Mouse (Mus musculus) neural tube, embryonic 11.5 days (tissue): ENCODE measurements at regions not wholly inside any gene's neighbourhood (a gene's known extent, or its start where the extent isn't known, plus 50 kb on each side); places are given as distances from the start of the nearest gene placed in this dataset.

Source experiments
- ATAC-seq: fragments of 200-750 bp; cut with Nextera tagmentation; 2 replicates; pipeline ENCODE4 v1.8.0; 2017; ENCODE audit warnings: moderate number of reproducible peaks, mild to moderate bottlenecking, moderate TSS enrichment, moderate library complexity; ENCODE audit not compliant: insufficient read depth, low FRiP score, low TSS enrichment
- DNase-seq: peaks from one replicate; pipeline ENCODE4 v3.0.0-alpha.2; 2015; ENCODE audit warnings: low spot score
- H3K27ac ChIP-seq: fragments of 300-500 bp; sonication (generic); 2 replicates; pipeline ENCODE4 v1.5.1; 2014; ENCODE audit warnings: low read depth, mild to moderate bottlenecking, low read length
- H3K27me3 ChIP-seq: fragments of 300-500 bp; sonication (generic); 2 replicates; pipeline ENCODE4 v1.6.1; 2014; ENCODE audit warnings: mild to moderate bottlenecking, low read length, mixed read lengths; ENCODE audit not compliant: control insufficient read depth, insufficient read depth
- H3K36me3 ChIP-seq: fragments of 300-500 bp; sonication (generic); 2 replicates; pipeline ENCODE4 v1.6.1; 2014; ENCODE audit warnings: mild to moderate bottlenecking, low read length, moderate library complexity, mixed read lengths; ENCODE audit not compliant: control insufficient read depth, insufficient read depth
- H3K4me1 ChIP-seq: fragments of 300-500 bp; sonication (generic); 2 replicates; pipeline ENCODE4 v1.6.1; 2014; ENCODE audit warnings: low read length, mixed read lengths; ENCODE audit not compliant: control insufficient read depth, insufficient read depth
- H3K4me2 ChIP-seq: fragments of 300-500 bp; sonication (generic); 2 replicates; pipeline ENCODE4 v1.6.1; 2014; ENCODE audit warnings: low read depth, mild to moderate bottlenecking, moderate library complexity
- H3K4me3 ChIP-seq: fragments of 300-500 bp; sonication (generic); 2 replicates; pipeline ENCODE4 v1.5.1; 2014; ENCODE audit warnings: low read depth, low read length
- H3K9ac ChIP-seq: fragments of 300-500 bp; sonication (generic); 2 replicates; pipeline ENCODE4 v1.6.1; 2014; ENCODE audit warnings: mild to moderate bottlenecking, low read length
- H3K9me3 ChIP-seq: fragments of 300-500 bp; sonication (generic); 2 replicates; pipeline ENCODE4 v1.6.1; 2016; ENCODE audit warnings: low read length; ENCODE audit not compliant: control insufficient read depth
- WGBS: fragments of 180-500 bp; shearing (Covaris S2); extraction: QIAGEN DNeasy Blood & Tissue Kit; methylation state at CpG from one replicate; pipeline ENCODE4 v1.1.7; 2014; 5-methylcytosine and 5-hydroxymethylcytosine counted together

DNA sequence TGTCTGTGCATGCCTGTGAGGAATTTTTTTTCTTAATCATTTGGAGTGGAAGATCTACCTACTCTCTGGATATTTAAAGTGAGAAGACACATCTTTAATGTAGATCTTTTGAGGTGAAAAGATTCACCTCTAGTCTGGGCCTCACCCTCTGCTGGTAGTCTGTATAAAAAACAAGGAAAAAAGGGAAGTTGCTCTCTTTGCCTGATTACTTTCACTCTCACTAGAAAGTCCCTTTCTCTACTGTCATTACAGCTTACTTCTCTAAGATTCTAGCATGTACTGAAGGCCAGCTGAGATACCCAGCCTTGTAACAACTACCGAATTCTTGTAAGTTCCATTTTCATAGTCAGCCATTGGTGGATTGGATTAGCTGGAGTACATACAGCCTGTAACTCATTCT lies 3791.9 kb downstream of the 9330182O14Rik start:
- no peak overlapping the region for H3K4me3 ChIP-seq
- no peaks in the 10 kb centered on the region for H3K9me3 ChIP-seq
- H3K4me1 ChIP-seq, result no peaks in the 10 kb centered on the region
- ATAC-seq (no peak), DNase-seq (no peak)
- no peaks in the 10 kb centered on the region for H3K36me3 ChIP-seq
- H3K27ac ChIP-seq, result no peak overlapping the region
- 94% methylated on average over 1 of the region's 1 CpGs for WGBS
- H3K27me3 ChIP-seq, result no peaks in the 10 kb centered on the region
- no peak overlapping the region for H3K9ac ChIP-seq
- H3K4me2 ChIP-seq, result no peak overlapping the region

DNA sequence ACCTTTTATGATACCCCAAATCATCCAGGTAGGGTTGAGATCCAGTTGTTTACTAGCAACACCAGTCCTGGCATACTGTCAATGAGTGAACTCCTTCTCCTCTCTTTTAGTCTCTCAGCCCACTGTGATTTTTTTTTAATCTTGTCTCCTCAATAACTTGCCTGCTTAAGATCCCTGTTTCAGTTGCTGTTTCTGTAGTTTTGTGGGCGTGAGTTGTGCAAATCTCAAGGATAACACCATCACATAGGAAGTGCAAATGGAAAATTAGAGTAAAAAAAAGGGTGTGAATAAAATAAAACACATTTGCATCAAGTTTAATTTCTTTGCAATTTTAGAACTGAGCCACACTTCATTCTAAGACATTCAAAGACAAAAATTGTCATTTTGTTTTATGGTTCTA lies 3799.4 kb downstream of the 9330182O14Rik start:
- no peaks in the 10 kb centered on the region for H3K36me3 ChIP-seq
- H3K4me3 ChIP-seq, result no peak overlapping the region
- no peaks in the 10 kb centered on the region for H3K27me3 ChIP-seq
- H3K4me2 ChIP-seq, result no peak overlapping the region
- no peak overlapping the region for H3K9ac ChIP-seq
- DNase-seq, result no peak
- no peaks in the 10 kb centered on the region for H3K4me1 ChIP-seq
- no peak overlapping the region for H3K27ac ChIP-seq
- 81% methylated on average over 1 of the region's 1 CpGs for WGBS
- ATAC-seq, result no peak
- no peaks in the 10 kb centered on the region for H3K9me3 ChIP-seq

DNA sequence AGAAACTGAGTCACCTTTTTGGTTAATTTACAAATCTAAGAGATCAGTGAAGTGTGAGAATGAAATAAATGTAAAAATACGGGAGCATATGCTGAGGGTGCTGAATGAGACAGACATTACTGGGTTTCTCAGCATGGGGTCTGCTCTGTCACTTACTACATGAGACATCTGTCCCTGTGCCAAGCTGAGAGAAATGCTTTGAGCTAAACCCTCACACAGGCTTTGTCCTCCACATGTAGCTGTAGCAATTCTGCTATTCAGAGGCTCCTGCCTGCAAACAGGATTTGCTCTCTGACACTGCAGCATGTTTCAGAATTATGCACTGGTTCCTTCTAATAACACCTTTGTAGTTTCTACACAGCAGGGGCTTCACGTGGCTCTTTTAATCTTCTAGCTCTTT lies 3806.3 kb downstream of the 9330182O14Rik start:
- Histone ChIP-seq H3K9ac (no peak overlapping the region), H3K27me3 (no peaks in the 10 kb centered on the region), H3K27ac (no peak overlapping the region), H3K4me3 (no peak overlapping the region), H3K4me2 (no peak overlapping the region), H3K4me1 (no peaks in the 10 kb centered on the region), H3K36me3 (no peaks in the 10 kb centered on the region), H3K9me3 (no peaks in the 10 kb centered on the region)
- ATAC-seq (no peak), DNase-seq (no peak)
- WGBS, result 57% methylated on average over 2 of the region's 2 CpGs

- Histone ChIP-seq H3K27me3 (no peaks in the 10 kb centered on the region), H3K4me3 (no peak overlapping the region), H3K9ac (no peak overlapping the region), H3K4me1 (no peaks in the 10 kb centered on the region), H3K4me2 (no peak overlapping the region), H3K9me3 (no peaks in the 10 kb centered on the region), H3K36me3 (no peaks in the 10 kb centered on the region), H3K27ac (no peak overlapping the region)
- WGBS, result 80% methylated on average over 4 of the region's 4 CpGs
- ATAC-seq (no peak), DNase-seq (no peak)
Observed at GRCm38 (mm10) chr15:43940905-43941304, 3806.7 kb downstream of the 9330182O14Rik start.

DNA sequence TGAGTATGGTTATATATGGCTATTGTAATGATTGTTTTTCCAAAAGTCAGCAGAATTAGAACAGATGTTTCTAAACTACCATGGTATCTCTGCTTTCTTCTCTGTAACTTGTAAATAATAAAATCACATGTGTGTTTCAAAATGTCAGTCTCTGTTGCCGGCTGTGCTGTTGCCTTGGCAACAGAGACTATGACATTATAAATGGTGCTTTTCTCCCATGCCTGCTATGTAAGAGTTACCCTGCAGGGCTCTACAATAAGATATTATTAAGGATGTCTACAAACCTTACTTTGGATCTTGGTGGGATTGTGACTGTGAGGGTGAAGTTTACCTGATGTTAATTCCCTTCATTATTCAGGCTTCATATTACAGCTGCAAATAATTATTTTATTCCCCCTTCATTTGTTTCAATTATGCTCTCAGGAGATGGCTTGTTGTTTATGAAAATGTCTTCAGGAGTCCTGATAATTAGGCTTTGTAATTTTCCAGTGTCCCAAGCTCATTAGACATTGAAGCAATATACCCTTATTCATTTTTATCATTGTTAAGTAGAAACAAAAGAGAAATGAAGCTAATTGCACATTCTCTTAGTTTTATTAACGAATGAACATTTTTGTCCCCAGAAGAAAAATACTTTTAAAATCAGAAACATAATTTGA lies 3808.0 kb downstream of the 9330182O14Rik start:
- Histone ChIP-seq H3K36me3 (no peaks in the 10 kb centered on the region), H3K27me3 (no peaks in the 10 kb centered on the region), H3K9ac (no peak overlapping the region), H3K9me3 (no peaks in the 10 kb centered on the region), H3K4me1 (no peaks in the 10 kb centered on the region), H3K4me3 (no peak overlapping the region), H3K4me2 (no peak overlapping the region), H3K27ac (no peak overlapping the region)
- ATAC-seq (no peak), DNase-seq (no peak)
- 63% methylated on average over 2 of the region's 2 CpGs for WGBS

- H3K36me3 ChIP-seq, result no peaks in the 10 kb centered on the region
- no peak overlapping the region for H3K4me3 ChIP-seq
- H3K27me3 ChIP-seq, result no peaks in the 10 kb centered on the region
- no peaks in the 10 kb centered on the region for H3K4me1 ChIP-seq
- no peak overlapping the region for H3K4me2 ChIP-seq
- DNase-seq (no peak), ATAC-seq (no peak)
- no peak overlapping the region for H3K9ac ChIP-seq
- no peak overlapping the region for H3K27ac ChIP-seq
- H3K9me3 ChIP-seq, result no peaks in the 10 kb centered on the region
Observed at GRCm38 (mm10) chr15:43984991-43985390, 3850.8 kb downstream of the 9330182O14Rik start.

DNA sequence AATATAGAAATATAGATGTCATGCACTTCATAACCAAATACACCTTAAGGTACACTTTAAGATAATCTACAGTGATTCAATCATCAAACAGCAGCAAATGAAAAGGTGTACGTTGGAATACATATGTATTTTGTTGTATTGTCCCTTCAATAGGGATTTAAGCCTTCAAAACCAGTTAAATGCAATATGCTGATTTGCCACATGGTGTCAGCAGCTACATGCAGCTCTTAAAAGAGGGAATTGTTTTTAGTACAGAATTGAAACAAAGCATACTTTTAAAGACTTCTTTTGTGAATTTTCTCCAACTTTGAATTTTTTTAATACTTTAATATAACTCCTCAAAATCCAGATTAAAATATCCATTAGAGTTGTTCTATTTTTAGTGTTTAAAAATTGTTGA lies 3857.1 kb downstream of the 9330182O14Rik start:
- H3K4me1 ChIP-seq, result no peaks in the 10 kb centered on the region
- no peaks in the 10 kb centered on the region for H3K36me3 ChIP-seq
- H3K27me3 ChIP-seq, result no peaks in the 10 kb centered on the region
- H3K9ac ChIP-seq, result no peak overlapping the region
- H3K4me2 ChIP-seq, result no peak overlapping the region
- DNase-seq (peak; percentile 16), ATAC-seq (no peak)
- no peak overlapping the region for H3K27ac ChIP-seq
- H3K9me3 ChIP-seq, result no peaks in the 10 kb centered on the region
- H3K4me3 ChIP-seq, result no peak overlapping the region
- 45% methylated on average over 1 of the region's 1 CpGs for WGBS

DNA sequence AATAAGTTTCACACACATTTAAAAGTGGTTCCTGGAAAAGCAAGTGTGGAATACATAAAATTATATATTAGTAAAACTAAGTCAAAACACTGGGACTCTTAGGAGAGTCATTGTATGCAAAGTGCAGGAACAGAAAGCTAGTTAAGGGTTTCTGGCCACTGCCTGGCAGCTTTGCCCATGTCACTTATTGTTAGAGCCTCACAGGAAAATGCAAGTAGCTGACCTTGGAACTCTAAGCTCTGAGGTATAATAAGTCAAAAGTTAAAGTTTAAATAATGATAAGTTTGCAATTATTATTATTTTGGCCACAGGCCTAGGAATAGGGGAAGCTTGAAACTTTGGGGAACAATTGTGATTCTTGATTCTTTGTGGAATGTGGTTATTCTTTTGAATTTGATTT lies 3858.8 kb downstream of the 9330182O14Rik start:
- no peaks in the 10 kb centered on the region for H3K9me3 ChIP-seq

GRCm38 (mm10) chr15:44026468-44027028 lies 3892.4 kb downstream of the 9330182O14Rik start:
- no peak overlapping the region for H3K9ac ChIP-seq
- no peak overlapping the region for H3K4me3 ChIP-seq
- DNase-seq (no peak), ATAC-seq (no peak)
- WGBS, result 67% methylated on average over 6 of the region's 6 CpGs
- H3K9me3 ChIP-seq, result no peaks in the 10 kb centered on the region
- H3K36me3 ChIP-seq, result no peaks in the 10 kb centered on the region
- H3K27ac ChIP-seq, result no peak overlapping the region
- no peaks in the 10 kb centered on the region for H3K27me3 ChIP-seq
- no peaks in the 10 kb centered on the region for H3K4me1 ChIP-seq
- no peak overlapping the region for H3K4me2 ChIP-seq

More for the DNA sequence above, 3858.8 kb downstream of the 9330182O14Rik start:
- H3K27ac ChIP-seq, result no peak overlapping the region
- no peak overlapping the region for H3K4me3 ChIP-seq
- H3K36me3 ChIP-seq, result no peaks in the 10 kb centered on the region
- no peak overlapping the region for H3K9ac ChIP-seq
- ATAC-seq (no peak), DNase-seq (no peak)
- no peaks in the 10 kb centered on the region for H3K27me3 ChIP-seq
- H3K4me1 ChIP-seq, result no peaks in the 10 kb centered on the region
- H3K4me2 ChIP-seq, result no peak overlapping the region
